Mouse (Mus musculus): ENCODE results near the gene B230307C23Rik.
"Not testable (repeated sequence)": the region's sequence is repeated elsewhere in the genome, so short reads cannot be mapped to it uniquely, and the experiment has no call there.

DNA sequence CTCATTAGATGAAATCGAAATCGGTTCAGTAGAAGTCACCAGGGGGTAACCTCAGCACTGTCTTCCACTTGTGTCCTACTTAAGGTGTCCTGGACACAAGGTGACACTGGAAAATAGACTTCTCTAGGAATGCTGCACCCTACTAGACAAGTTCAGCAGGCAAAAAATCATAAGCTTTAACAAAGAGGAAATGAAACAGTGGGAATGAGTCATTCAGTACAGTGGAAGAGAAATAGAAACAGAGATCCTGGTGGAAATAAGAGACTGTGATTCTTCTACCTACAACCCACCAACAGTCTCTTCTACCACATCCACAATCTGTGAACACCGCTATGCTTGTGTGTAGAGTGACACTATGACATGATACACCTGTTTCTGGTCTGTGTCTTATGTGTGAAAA is 4.6 kb upstream of the B230307C23Rik start:
- TF ChIP-seq TAL1, GATA1 (IDR thresholded peaks at IDR 0.05; ENCODE audit: low read length): not testable (repeated sequence)

All from erythroblast, embryonic 14.5 days (primary cell).